Mouse (Mus musculus): Measurements from ENCODE around the gene Slx4ip.

DNA sequence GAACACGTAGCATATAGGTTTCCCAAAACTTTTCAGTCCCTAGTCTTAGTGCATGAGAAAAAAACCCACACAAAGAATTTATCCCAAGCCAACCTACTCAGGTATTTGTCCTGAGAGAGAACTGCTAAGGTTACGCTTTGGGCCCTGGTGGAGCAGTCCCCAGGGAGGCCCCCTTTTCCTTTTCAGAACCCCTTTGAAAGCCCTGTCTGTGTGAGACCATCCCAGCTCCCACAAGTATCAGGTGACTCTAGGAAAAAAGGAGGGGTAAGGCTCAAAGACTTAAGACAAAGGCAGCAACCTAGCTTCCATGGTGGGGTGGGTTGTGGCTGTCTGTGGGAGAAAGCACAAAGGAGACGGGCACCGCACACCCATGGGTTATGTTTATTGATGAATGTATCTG, 216.2 kb downstream of the Slx4ip start:
- TF ChIP-seq POLR2A (IDR thresholded peaks at IDR 0.05; ENCODE audit: extremely low read depth, insufficient read depth, low read length) (no peak), CTCF (IDR thresholded peaks at IDR 0.05; ENCODE audit: low read depth, low read length) (no peak)

All from liver, adult 2 months (tissue).